Mouse (Mus musculus) intestine, embryonic 14.5 days (tissue): Measurements from ENCODE around the gene Nol7. TPM values are rescaled to one million over a fixed set of nuclear protein-coding genes. Genes with fewer than 3 reads are reported as not detected.

Source experiments
- polyA plus RNA-seq: library from polyadenylated mRNA; unstranded; fragments of >200 nt; fragmentation: Nextera tagmentation; extraction: Ambion mirVana; gene quantifications from 2 replicates; pipeline ENCODE4 v1.2.1, GENCODE M21; 2014

Nol7 gene
- polyA plus RNA-seq, 1 experiment from 2014 or later = 146 TPM

Other genes with a start within 250 kb of the Nol7 start
- 45.0 and 45.6 TPM in 2 replicates for gene Tbc1d7, start 226.9 kb upstream of the Nol7 start, polyA plus RNA-seq
- gene Gfod1, start 94.2 kb upstream of the Nol7 start, polyA plus RNA-seq = 0.18 and 0.47 TPM in 2 replicates
- gene Sirt5, start 32.9 kb upstream of the Nol7 start, polyA plus RNA-seq = 16.8 and 20.7 TPM in 2 replicates
- gene Ranbp9, start 82.9 kb downstream of the Nol7 start, polyA plus RNA-seq = 11.0 and 11.1 TPM in 2 replicates
- 11.2 and 13.1 TPM in 2 replicates for gene Mcur1, start 161.8 kb downstream of the Nol7 start, polyA plus RNA-seq
- gene Rnf182, start 217.3 kb downstream of the Nol7 start, polyA plus RNA-seq = 1.5 and 2.2 TPM in 2 replicates